Mouse (Mus musculus) thymus, postnatal 10 days (tissue): ENCODE data around the gene Hnrnpa3.
"Not testable (repeated sequence)": the region's sequence is repeated elsewhere in the genome, so short reads cannot be mapped to it uniquely, and the experiment has no call there.

ENCODE experiments used
- DNase-seq, 2 experiments: peaks; one replicate each; pipeline ENCODE4 v3.0.0; 2021; ENCODE audit warnings: low spot score in 2 of 2

Hnrnpa3 gene

GRCm38 (mm10) chr2:75679947-75680346 lies 20.9 kb downstream of the Hnrnpa3 start:
- no peak for DNase-seq

- no peak for DNase-seq
These were observed 22.4 kb downstream of the Hnrnpa3 start for GRCm38 (mm10) chr2:75681439-75681838.

GRCm38 (mm10) chr2:75682978-75683709 lies 24.1 kb downstream of the Hnrnpa3 start:
- peak; percentile 78 to 83 for DNase-seq

GRCm38 (mm10) chr2:75684526-75684925 lies 25.5 kb downstream of the Hnrnpa3 start:
- no peak for DNase-seq

- no peak for DNase-seq
These were observed 26.4 kb downstream of the Hnrnpa3 start for GRCm38 (mm10) chr2:75685458-75685861.

- no peak for DNase-seq
These were observed 28.1 kb downstream of the Hnrnpa3 start for GRCm38 (mm10) chr2:75687040-75687749.

- DNase-seq = no peak
These were observed 29.8 kb downstream of the Hnrnpa3 start for GRCm38 (mm10) chr2:75688901-75689300.

- DNase-seq = no peak
These were observed 30.6 kb downstream of the Hnrnpa3 start for GRCm38 (mm10) chr2:75689482-75690158.

GRCm38 (mm10) chr2:75690656-75691055 lies 31.6 kb downstream of the Hnrnpa3 start:
- no peak for DNase-seq

- no peak for DNase-seq
These were observed 32.3 kb downstream of the Hnrnpa3 start for GRCm38 (mm10) chr2:75691316-75691715.

- no peak for DNase-seq
These were observed 33.3 kb downstream of the Hnrnpa3 start for GRCm38 (mm10) chr2:75692369-75692768.

GRCm38 (mm10) chr2:75694926-75695325 lies 35.9 kb downstream of the Hnrnpa3 start:
- not testable (repeated sequence) for DNase-seq

- DNase-seq = no peak
These were observed 36.8 kb downstream of the Hnrnpa3 start for GRCm38 (mm10) chr2:75695676-75696350.

- no peak for DNase-seq
These were observed 37.3 kb downstream of the Hnrnpa3 start for GRCm38 (mm10) chr2:75696371-75696770.

- DNase-seq = no peak
These were observed 38.2 kb downstream of the Hnrnpa3 start for GRCm38 (mm10) chr2:75697222-75697621.

- DNase-seq = no peak
These were observed 38.9 kb downstream of the Hnrnpa3 start for GRCm38 (mm10) chr2:75698007-75698406.

GRCm38 (mm10) chr2:75698874-75699273 lies 39.8 kb downstream of the Hnrnpa3 start:
- no peak for DNase-seq

- DNase-seq = no peak
These were observed 41.5 kb downstream of the Hnrnpa3 start for GRCm38 (mm10) chr2:75700543-75700942.

- DNase-seq = no peak
These were observed 42.1 kb downstream of the Hnrnpa3 start for GRCm38 (mm10) chr2:75701207-75701606.

GRCm38 (mm10) chr2:75701822-75702587 lies 42.9 kb downstream of the Hnrnpa3 start:
- no peak for DNase-seq

GRCm38 (mm10) chr2:75702588-75702976 lies 43.5 kb downstream of the Hnrnpa3 start:
- DNase-seq = no peak
